Mouse (Mus musculus): ENCODE data around the gene Fam83g. TPM values are rescaled to one million over a fixed set of nuclear protein-coding genes. Genes with fewer than 3 reads are reported as not detected.

The Fam83g gene
- polyA plus RNA-seq, 1 experiment from 2014 or later: 2.8 TPM

DNA sequence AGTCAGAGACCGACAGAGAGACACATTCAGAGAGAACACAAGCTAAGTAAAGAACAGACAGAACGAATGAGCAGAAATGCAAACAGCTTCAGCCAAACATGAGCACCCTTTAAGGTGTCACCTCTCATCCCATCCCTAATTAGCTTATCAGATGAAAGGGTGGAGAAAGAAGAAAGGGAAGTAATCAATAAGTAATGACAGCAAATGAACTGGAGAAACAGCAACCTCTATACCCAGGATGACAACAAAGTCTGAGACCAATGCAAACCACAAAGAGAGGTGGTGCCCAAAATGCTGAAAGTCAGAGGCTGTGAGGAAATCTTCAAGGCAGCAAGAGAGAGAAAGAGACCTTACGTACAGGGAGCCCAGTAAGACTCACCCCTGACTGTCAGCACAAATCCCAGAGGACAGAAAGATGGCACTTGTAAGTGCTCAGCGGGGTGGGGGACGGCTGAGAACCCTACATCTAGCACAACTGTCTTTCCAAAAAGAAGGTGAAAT, 38.5 kb upstream of the Fam83g start:
- no peaks in the 10 kb centered on the region for H3K9me3 ChIP-seq
- H3K4me2 ChIP-seq: no peak overlapping the region
- peak overlapping the region; percentile 68; the same call in 1 of the 2 replicates for H3K27ac ChIP-seq
- H3K4me1 ChIP-seq: peaks cover 19% of the 10 kb centered on the region; the same call in 1 of the 2 replicates
- ATAC-seq (ENCODE audit: borderline replicate concordance, extremely low read depth, low FRiP score, low TSS enrichment): no peak
- H3K36me3 ChIP-seq: no peaks in the 10 kb centered on the region
- WGBS: 55% methylated on average over 5 of the region's 5 CpGs
- H3K4me3 ChIP-seq: no peak overlapping the region
- H3K9ac ChIP-seq: no peak overlapping the region
- no peaks in the 10 kb centered on the region for H3K27me3 ChIP-seq

DNA sequence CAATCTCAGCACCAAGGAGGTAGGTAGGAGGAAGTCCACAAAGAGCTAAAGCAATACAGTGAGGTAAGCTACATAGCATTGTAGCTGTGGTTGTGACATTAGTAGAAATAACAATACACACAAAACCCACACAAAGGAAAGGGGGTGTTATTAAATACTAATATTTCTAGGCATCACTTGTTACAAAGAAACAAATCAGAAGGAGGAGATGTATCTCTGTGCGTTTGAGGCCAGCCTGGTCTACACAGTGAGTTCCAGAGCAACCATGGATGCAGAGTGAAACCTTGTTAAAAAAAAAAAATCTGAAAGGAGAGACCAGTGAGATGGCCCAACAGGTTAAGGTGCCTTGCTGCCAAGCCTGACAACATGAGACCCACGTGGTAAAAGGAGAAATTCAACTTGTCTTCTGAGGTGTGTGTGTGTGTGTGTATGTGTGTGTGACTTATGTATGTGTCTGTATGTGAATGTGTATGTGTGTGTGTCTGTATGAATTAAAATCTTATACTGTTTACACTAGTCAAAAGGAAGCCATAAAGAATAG, 37.3 kb upstream of the Fam83g start:
- Histone ChIP-seq H3K9me3 (no peaks in the 10 kb centered on the region), H3K4me2 (no peak overlapping the region), H3K36me3 (no peaks in the 10 kb centered on the region), H3K4me3 (no peak overlapping the region), H3K9ac (no peak overlapping the region), H3K27me3 (no peaks in the 10 kb centered on the region), H3K27ac (no peak overlapping the region), H3K4me1 (peaks cover 19% of the 10 kb centered on the region; the same call in 1 of the 2 replicates)
- WGBS: 57% methylated on average over 2 of the region's 2 CpGs
- ATAC-seq (ENCODE audit: borderline replicate concordance, extremely low read depth, low FRiP score, low TSS enrichment): no peak

DNA sequence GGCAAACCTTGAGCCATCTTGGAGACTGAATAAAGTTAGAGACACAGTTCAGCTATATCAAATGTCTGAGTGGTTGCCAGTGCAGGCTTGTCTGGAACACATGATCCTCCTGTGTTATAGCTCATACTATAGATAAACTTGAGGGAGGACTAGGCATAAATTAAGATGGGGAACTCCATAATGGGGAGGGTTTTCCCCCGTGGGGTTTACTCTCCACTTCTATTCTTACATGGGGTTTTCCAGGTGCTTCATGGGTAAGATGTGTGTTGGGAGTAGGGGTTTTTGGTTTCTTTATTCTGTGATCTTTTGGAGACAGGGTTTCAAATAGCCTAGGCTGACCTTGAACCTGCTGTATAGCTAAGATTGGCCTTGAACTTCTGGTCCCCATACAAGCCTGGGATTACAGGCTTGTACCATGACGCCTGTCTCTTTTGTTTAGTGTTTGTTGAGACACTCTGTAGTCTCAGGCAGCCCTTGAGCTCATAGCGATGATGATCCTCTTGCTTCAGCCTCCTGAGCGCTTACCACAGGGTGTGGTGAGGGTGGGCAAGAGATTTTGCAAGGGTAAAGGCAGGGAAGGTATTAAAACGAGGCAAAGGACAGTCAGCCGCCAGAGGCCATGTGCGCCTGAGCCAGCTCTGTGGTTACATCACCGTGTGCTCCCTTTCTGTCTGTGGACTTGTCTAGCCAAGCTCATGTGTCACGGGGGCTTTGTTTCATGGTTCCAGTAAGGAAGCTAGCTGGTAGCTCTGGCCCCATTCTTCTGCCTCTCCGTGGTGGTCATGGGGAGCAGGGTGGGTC, 36.6 kb upstream of the Fam83g start:
- ATAC-seq (ENCODE audit: borderline replicate concordance, extremely low read depth, low FRiP score, low TSS enrichment): no peak
- WGBS: 67% methylated on average over 10 of the region's 10 CpGs
- Histone ChIP-seq H3K4me2 (no peak overlapping the region), H3K27me3 (no peaks in the 10 kb centered on the region), H3K4me1 (peaks cover 19% of the 10 kb centered on the region; the same call in 1 of the 2 replicates), H3K9me3 (no peaks in the 10 kb centered on the region), H3K4me3 (no peak overlapping the region), H3K27ac (no peak overlapping the region), H3K36me3 (no peaks in the 10 kb centered on the region), H3K9ac (no peak overlapping the region)

DNA sequence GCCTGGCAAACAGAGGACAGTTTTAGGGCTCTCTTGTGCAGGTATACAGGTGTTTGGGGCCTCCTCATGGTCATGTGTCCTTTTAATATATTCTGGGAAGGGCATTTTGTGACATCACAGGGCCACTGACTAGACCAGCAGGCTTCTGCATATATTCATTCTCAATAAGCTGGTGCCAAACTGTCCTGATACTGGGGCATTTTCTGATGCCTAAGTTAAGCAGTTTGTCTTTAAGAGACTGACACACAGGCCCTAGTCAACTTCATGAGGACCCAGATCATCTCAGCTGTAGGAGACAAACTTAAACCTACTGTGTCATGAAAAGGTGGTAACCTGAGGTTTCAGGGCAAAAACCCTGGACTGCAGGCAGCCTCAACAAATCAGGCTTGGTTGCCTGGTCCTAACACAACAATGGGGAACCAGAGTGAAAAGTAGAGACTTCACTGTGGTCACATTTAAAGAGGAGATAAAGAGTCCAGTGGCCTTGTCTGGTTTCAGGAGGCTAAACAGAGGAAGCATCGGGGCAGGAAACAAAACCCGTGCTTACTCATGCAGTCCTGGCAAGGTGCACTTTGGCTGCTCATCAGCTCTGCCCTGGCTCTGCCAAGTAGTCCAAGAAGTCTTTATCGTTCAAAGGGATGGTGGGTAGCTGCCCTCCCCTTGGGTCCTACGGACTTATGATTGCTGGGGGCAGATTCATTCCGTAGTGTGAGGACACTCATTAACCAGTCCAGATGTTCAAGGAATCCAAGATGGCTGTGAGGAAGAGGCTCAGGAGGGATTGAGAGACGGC, 35.7 kb upstream of the Fam83g start:
- no peak for ATAC-seq (ENCODE audit: borderline replicate concordance, extremely low read depth, low FRiP score, low TSS enrichment)
- Histone ChIP-seq H3K9me3 (no peaks in the 10 kb centered on the region), H3K27ac (no peak overlapping the region), H3K27me3 (no peaks in the 10 kb centered on the region), H3K36me3 (no peaks in the 10 kb centered on the region), H3K9ac (no peak overlapping the region), H3K4me1 (peaks cover 21% of the 10 kb centered on the region; the same call in 1 of the 2 replicates), H3K4me2 (no peak overlapping the region), H3K4me3 (no peak overlapping the region)
- WGBS: 64% methylated on average over 6 of the region's 6 CpGs

DNA sequence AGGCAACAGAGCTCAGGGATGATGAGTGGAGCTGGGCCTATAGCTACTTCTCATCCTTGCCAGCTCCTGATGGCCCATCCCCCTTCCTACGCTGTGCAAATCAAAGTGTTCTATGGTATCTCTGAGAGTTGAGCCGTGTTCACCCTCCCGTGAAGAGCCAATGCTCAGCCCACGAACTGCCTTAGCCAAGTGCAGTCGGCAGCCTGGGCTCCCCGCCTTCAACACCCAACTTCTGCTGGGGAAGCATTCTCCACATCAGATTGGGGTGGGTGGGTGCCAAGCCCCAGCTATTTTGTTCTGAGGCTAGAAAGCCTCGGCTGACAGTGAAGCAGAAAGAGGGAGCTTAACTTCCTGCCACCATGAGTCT, 35.2 kb upstream of the Fam83g start:
- Histone ChIP-seq H3K4me2 (no peak overlapping the region), H3K27ac (no peak overlapping the region), H3K4me1 (peaks cover 17% of the 10 kb centered on the region; the same call in 1 of the 2 replicates), H3K36me3 (no peaks in the 10 kb centered on the region), H3K9me3 (no peaks in the 10 kb centered on the region), H3K27me3 (no peaks in the 10 kb centered on the region), H3K4me3 (no peak overlapping the region), H3K9ac (no peak overlapping the region)
- ATAC-seq (ENCODE audit: borderline replicate concordance, extremely low read depth, low FRiP score, low TSS enrichment): no peak
- WGBS: 67% methylated on average over 7 of the region's 7 CpGs

DNA sequence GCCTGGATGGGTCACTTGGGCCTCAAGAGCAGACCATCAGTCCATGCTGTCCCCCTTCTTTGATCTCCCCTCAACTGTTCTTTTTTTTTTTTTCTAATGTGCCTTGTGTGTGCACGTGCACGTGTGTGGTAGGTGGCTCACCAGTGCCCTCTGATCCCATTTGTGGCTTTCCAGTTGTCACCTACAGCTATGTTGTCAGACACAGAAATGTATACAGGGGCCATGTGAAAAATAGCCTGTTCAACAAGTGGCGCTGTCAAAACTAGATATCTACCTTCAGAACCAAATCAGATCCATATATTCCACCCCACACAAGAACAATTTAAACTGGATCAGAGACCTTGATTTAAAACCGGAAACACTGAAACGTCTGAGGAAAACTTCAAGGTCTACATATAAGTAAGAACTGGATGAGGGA, 34.7 kb upstream of the Fam83g start:
- Histone ChIP-seq H3K4me3 (no peak overlapping the region), H3K4me1 (peaks cover 14% of the 10 kb centered on the region; the same call in 1 of the 2 replicates), H3K36me3 (no peaks in the 10 kb centered on the region), H3K9me3 (no peaks in the 10 kb centered on the region), H3K4me2 (no peak overlapping the region), H3K27me3 (no peaks in the 10 kb centered on the region), H3K9ac (no peak overlapping the region), H3K27ac (no peak overlapping the region)
- no peak for ATAC-seq (ENCODE audit: borderline replicate concordance, extremely low read depth, low FRiP score, low TSS enrichment)
- 85% methylated on average over 5 of the region's 5 CpGs for WGBS

DNA sequence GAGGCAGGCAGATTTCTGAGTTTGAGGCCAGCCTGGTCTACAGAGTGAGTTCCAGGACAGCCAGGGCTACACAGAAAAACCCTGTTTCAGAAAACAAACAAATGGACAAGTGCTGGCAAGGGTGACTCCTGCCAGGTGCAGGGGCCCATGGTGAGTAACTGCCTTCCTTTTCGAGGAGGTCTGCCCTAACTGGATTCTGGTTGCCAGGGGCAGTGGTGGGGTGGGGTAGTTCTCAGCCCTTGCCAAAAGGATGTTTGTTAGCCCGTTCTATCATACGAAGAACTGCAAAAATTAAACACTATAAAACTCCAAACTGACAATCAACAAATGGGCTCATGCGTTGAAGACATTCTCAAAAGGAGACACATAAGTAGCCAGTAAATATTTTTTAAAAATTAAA, 34.3 kb upstream of the Fam83g start:
- H3K9me3 ChIP-seq: no peaks in the 10 kb centered on the region
- H3K27ac ChIP-seq: no peak overlapping the region
- no peak for ATAC-seq (ENCODE audit: borderline replicate concordance, extremely low read depth, low FRiP score, low TSS enrichment)
- WGBS: 72% methylated on average over 4 of the region's 4 CpGs
- H3K36me3 ChIP-seq: no peaks in the 10 kb centered on the region
- peaks cover 9% of the 10 kb centered on the region; the same call in 1 of the 2 replicates for H3K4me1 ChIP-seq
- no peak overlapping the region for H3K4me3 ChIP-seq
- no peaks in the 10 kb centered on the region for H3K27me3 ChIP-seq
- H3K9ac ChIP-seq: no peak overlapping the region
- no peak overlapping the region for H3K4me2 ChIP-seq

DNA sequence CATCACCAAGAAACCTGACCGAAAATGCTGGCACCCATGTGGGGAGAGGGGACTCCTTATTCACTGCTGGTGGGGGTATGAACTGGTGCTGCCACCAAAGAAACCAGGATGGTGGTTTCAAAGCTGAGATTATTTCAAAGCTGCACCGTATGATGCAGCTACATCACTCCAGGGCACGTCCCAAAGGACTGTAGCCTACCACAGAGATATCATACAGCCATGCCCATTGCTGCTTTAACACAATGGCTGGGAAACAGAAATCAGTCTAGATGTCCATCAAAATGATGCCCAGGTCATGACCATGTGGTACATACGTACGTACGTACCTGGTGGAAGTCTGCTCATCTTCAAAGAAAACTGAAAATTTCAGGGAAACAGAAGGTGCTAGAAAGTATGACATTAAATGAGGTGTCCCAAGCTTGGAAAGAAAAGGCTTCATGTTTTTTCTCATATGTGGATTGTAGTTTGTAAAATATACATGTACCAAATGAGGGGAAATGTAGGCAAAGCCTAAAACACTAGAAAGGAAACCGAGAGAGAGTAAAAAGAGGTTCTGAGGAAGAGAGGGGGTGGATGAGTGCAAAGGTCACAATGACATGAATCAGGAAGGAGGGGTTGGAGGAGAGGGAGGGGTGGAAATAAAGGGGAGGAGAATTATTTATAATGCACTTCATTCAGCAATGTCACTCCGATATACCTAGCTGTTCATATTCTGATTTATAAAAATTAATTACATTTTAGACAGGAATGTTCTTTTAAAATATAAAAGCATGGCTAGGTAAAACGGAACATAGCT, 33.2 kb upstream of the Fam83g start:
- no peaks in the 10 kb centered on the region for H3K9me3 ChIP-seq
- no peak for ATAC-seq (ENCODE audit: borderline replicate concordance, extremely low read depth, low FRiP score, low TSS enrichment)
- 74% methylated on average over 9 of the region's 9 CpGs for WGBS

DNA sequence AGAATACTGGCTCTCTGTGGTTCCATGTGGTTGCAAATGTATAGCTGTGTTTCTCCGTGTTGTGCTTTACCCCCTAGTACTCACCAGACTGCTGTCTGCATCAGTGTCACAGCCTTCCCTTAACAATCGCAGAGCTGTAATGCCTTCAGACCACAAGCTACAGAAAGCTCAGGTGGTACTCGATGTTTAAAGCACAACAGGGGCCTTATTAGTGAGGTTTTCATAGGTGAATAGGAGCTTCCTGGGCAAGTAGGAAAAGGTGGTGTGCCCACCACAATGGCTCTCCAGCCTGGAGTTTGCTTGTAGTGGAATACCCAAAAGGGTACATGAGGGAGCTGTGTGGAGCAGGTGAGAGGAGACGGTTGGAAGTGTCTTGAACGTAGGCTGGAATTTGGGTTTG, 31.7 kb upstream of the Fam83g start:
- no peaks in the 10 kb centered on the region for H3K27me3 ChIP-seq

More for the DNA sequence above, 33.2 kb upstream of the Fam83g start:
- Histone ChIP-seq H3K4me1 (0 out of 2 replicates have a peak, but pooled peaks cover 2% of the 10 kb centered on the region), H3K9ac (no peak overlapping the region), H3K4me2 (no peak overlapping the region), H3K27me3 (no peaks in the 10 kb centered on the region), H3K36me3 (no peaks in the 10 kb centered on the region), H3K4me3 (no peak overlapping the region), H3K27ac (no peak overlapping the region)

DNA sequence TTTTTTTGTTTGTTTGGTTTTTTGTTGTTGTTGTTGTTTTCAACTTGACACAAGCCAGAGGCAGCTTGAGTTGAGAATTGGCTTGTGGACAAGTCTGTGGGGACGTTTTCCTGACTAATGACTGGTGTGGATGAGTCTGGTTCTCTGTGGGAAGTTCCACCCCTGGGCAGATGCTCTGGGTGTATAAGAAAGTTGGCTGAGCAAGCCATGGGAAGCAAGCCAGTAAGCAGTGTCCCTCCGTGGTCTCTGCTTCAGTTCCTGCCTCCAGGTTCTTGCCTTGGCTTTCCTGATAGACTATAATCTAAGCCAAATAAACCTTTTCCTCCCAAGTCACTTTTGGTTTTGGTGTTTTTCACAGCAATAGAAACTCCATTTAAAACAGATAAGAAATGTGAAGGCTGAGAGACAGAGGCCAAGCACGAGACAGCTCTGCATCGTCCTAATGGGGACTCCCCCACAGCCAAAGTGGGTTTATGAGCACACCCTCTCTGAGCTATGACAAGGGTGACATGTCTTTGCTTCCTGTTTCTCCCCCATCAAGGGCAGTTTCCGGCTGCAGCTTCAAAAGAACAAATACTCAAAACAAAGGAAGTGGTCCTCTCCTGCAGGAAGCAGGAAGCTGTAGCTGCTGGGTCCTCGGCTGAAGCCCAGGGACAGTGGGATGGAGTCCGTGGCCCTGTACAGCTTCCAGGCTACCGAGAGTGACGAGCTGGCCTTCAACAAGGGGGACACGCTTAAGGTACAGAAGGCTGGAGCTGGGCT, 31.0 kb upstream of the Fam83g start, which contains the start of gene Grap:
Gene Grap, plus strand, starts transcription at position 580 of the 762 bp plus-strand sequence.
- peaks cover 2% of the 10 kb centered on the region; the same call in 1 of the 2 replicates for H3K4me1 ChIP-seq
- WGBS: 33% methylated on average over 10 of the region's 10 CpGs
- no peaks in the 10 kb centered on the region for H3K36me3 ChIP-seq
- H3K27ac ChIP-seq: peak within 1 kb of the TSS; percentile 27; the same call in 1 of the 2 replicates
- peak within 1 kb of the TSS; percentile 24 for H3K9ac ChIP-seq
- no peak for ATAC-seq (ENCODE audit: borderline replicate concordance, extremely low read depth, low FRiP score, low TSS enrichment)
- H3K9me3 ChIP-seq: no peaks in the 10 kb centered on the region
- H3K4me2 ChIP-seq: peak within 1 kb of the TSS; percentile 46
- H3K27me3 ChIP-seq: no peaks in the 10 kb centered on the region
- peak within 1 kb of the TSS; percentile 37 for H3K4me3 ChIP-seq

More for the DNA sequence above, 31.7 kb upstream of the Fam83g start:
- no peak overlapping the region for H3K4me2 ChIP-seq
- WGBS: 85% methylated on average over 5 of the region's 5 CpGs
- H3K36me3 ChIP-seq: no peaks in the 10 kb centered on the region
- no peak for ATAC-seq (ENCODE audit: borderline replicate concordance, extremely low read depth, low FRiP score, low TSS enrichment)
- peak overlapping the region; percentile 27; the same call in 1 of the 2 replicates for H3K27ac ChIP-seq
- H3K9ac ChIP-seq: no peak overlapping the region
- H3K4me1 ChIP-seq: peaks cover 2% of the 10 kb centered on the region; the same call in 1 of the 2 replicates
- H3K9me3 ChIP-seq: no peaks in the 10 kb centered on the region
- no peak overlapping the region for H3K4me3 ChIP-seq

Measured in lung, embryonic 15.5 days (tissue).